Comparison of ENCODE assay signal across 1 mouse cellular context in the genomic region with DNA sequence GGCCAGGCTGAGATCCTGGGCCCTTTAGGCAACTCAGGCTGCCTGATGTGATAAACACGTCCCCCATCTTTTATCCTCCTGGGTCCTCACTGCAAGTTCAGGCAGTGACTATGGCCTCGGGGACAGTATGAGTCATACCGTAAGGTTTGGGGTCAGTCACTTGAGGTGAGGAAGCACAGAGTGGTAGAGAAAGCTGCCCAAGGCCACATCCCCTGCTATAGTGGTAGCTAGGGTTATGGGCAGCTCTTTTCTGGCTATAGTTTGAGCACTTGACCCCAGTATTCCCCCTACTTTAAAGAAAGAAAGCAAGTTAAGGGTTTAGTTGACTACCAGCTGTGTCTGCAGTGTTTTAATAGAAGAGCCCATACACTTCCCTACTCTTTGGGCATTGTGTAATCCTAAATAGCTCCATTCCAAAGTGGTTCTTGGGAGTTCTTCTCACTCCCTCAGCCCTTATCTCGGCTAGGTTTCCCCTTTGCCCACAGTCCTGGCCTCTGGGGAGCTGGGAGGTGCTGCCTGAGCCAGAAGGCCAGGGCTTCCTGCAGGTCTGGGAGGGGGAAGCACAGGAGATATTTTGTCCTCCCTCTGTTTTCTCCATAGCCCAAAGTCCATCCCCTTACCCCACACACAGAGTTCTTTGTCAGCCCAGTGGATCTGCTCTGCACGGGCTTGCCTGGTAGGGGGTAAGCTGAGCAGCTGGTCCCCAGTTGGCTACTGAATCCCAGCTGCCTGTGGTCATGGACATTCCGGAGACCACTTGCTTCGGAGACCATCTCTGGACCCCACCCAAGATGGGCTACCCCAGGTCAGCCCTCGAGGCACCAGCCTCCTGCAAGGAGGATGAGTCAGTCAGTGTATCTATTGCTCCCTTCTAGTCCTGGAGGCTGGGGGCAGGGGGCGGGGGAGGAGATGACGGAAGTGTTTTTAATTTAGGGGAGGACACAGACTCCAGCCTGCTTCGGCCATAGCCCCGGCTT.
A peak's percentile ranks its signal among the peaks of the same experiment; 100 is the strongest.
TF ChIP-seq lines count a peak whose summit lies in the region.

No protein-coding gene starts in this region.

TF ChIP-seq in CH12.LX, 34 proteins besides CTCF, POLR2A, EP300 and RAD21:
- TF ChIP-seq MXI1 (IDR thresholded peaks at IDR 0.05; ENCODE audit: low read depth, low read length) = no peak; the same call in 1 of the 2 replicates
- no peak for TF ChIP-seq MYC (IDR thresholded peaks at IDR 0.05; ENCODE audit: low read depth, low read length)
- no peak; the same call in 1 of the 2 replicates for TF ChIP-seq HCFC1 (IDR thresholded peaks at IDR 0.05; ENCODE audit: low read depth, low read length)
- TF ChIP-seq SIN3A (IDR thresholded peaks at IDR 0.05; ENCODE audit: low read length) = peak; percentile 62; the same call in 1 of the 2 replicates
- 0 out of 2 replicates have a peak, but pooled peaks have one; percentile 2 for TF ChIP-seq ELF1 (IDR thresholded peaks at IDR 0.05; ENCODE audit: low read depth, low read length)
- no peak for TF ChIP-seq NELFE (IDR thresholded peaks at IDR 0.05; ENCODE audit: low read depth, low read length)
- peak; percentile 66 for TF ChIP-seq BHLHE40 (IDR thresholded peaks at IDR 0.05; ENCODE audit: low read depth, low read length)
- TF ChIP-seq RCOR1 (conservative IDR thresholded peaks at IDR 0.05; ENCODE audit: low read depth, low read length) = no peak
- peak; percentile 75; the same call in 1 of the 2 replicates for TF ChIP-seq MAZ (IDR thresholded peaks at IDR 0.05; ENCODE audit: low read depth, low read length)
- TF ChIP-seq ZMIZ1 (IDR thresholded peaks at IDR 0.05; ENCODE audit: low read depth, low read length) = no peak
- TF ChIP-seq JUND (conservative IDR thresholded peaks at IDR 0.05; ENCODE audit: low read depth, low read length) = peak; percentile 88
- TF ChIP-seq ZC3H11A (IDR thresholded peaks at IDR 0.05; ENCODE audit: low read depth, low read length) = no peak
- TF ChIP-seq CHD2 (IDR thresholded peaks at IDR 0.05; ENCODE audit: low read length) = no peak
- TF ChIP-seq ZKSCAN1 (IDR thresholded peaks at IDR 0.05; ENCODE audit: borderline replicate concordance, low read depth, low read length) = no peak
- TF ChIP-seq KAT2A (IDR thresholded peaks at IDR 0.05; ENCODE audit: insufficient replicate concordance, low read length) = no peak
- TF ChIP-seq MAFK (IDR thresholded peaks at IDR 0.05; ENCODE audit: insufficient replicate concordance, low read length) = no peak
- TF ChIP-seq UBTF (IDR thresholded peaks at IDR 0.05; ENCODE audit: low read depth, low read length) = no peak
- peak; percentile 96 for TF ChIP-seq CHD1 (IDR thresholded peaks at IDR 0.05; ENCODE audit: low read depth, low read length)
- TF ChIP-seq MAX (IDR thresholded peaks at IDR 0.05; ENCODE audit: low read length) = no peak
- TF ChIP-seq USF1 (IDR thresholded peaks at IDR 0.05; ENCODE audit: low read depth, low read length) = no peak
- no peak for TF ChIP-seq GABPA (IDR thresholded peaks at IDR 0.05; ENCODE audit: insufficient replicate concordance, low read depth, low read length)
- TF ChIP-seq SMC3 (IDR thresholded peaks at IDR 0.05; ENCODE audit: low read depth, low read length) = no peak
- 0 out of 2 replicates have a peak, but pooled peaks have one; percentile 44 for TF ChIP-seq ETS1 (conservative IDR thresholded peaks at IDR 0.05; ENCODE audit: low read depth, low read length)
- TF ChIP-seq E2F4 (IDR thresholded peaks at IDR 0.05; ENCODE audit: insufficient replicate concordance, low read depth, low read length) = no peak
- TF ChIP-seq NRF1 (IDR thresholded peaks at IDR 0.05; ENCODE audit: low read depth, low read length) = peak; percentile 30; the same call in 1 of the 2 replicates
- no peak for TF ChIP-seq USF2 (conservative IDR thresholded peaks at IDR 0.05; ENCODE audit: low read depth, low read length)
- TF ChIP-seq IRF4 (IDR thresholded peaks at IDR 0.05; ENCODE audit: low read depth, low read length) = peak; percentile 96
- TF ChIP-seq PAX5 (IDR thresholded peaks at IDR 0.05; ENCODE audit: low read length) = no peak
- peak; percentile 79 for TF ChIP-seq TCF12 (IDR thresholded peaks at IDR 0.05; ENCODE audit: low read depth, low read length)
- 0 out of 2 replicates have a peak, but pooled peaks have one; percentile 43 for TF ChIP-seq TBP (conservative IDR thresholded peaks at IDR 0.05; ENCODE audit: low read depth, low read length)
- peak; percentile 76 for TF ChIP-seq JUN (IDR thresholded peaks at IDR 0.05; ENCODE audit: insufficient read depth, low read depth, low read length)
- TF ChIP-seq POLR2AphosphoS2 (IDR thresholded peaks at IDR 0.05; ENCODE audit: low read depth, low read length) = no peak
- no peak for TF ChIP-seq ZNF384 (IDR thresholded peaks at IDR 0.05; ENCODE audit: low read depth, low read length)
- peak; percentile 68; the same call in 1 of the 2 replicates for TF ChIP-seq MEF2A (IDR thresholded peaks at IDR 0.05; ENCODE audit: borderline replicate concordance, low read depth, low read length)
TF ChIP-seq in CH12.LX: peak in this region for 13.
